Mouse (Mus musculus) bone marrow, adult 2 months (tissue): ENCODE measurements around the gene Fbxo42.

Experiments
- CTCF ChIP-seq: fragments of 200-500 bp; IDR thresholded peaks from 2 replicates; pipeline ENCODE4 v1.5.1; 2011; ENCODE audit warnings: low read length, control low read depth; ENCODE audit not compliant: control insufficient read depth, insufficient read depth
- POLR2A ChIP-seq: fragments of 200-500 bp; IDR thresholded peaks from 2 replicates; pipeline ENCODE4 v1.6.1; 2011; ENCODE audit warnings: low read depth, mild to moderate bottlenecking, control low read depth, low read length, borderline replicate concordance; ENCODE audit not compliant: control insufficient read depth

- TF ChIP-seq CTCF (no peak), POLR2A (no peak)
Observed at GRCm38 (mm10) chr4:141165744-141166292, 18.1 kb downstream of the Fbxo42 start.
